8 mouse cellular contexts compared by ENCODE assay signal in the genomic region with DNA sequence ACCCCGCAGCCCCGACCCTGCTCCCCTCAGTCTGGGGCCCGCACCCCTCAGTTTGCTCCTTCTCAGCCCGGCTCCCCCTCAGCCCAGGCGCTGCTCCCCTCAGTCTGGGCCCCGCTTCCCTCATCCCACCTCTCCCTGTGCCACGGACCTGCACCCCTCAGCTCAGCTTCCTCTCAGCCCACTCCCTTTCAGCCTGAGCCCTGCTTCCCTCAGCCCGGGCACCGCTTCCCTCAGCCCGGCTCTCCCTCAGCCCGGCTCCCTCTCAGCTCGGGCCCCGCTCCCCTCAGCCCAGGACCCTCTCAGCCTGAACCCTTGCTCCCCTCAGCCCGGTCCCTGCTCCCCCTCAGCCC. TPM values are rescaled to one million over a fixed set of nuclear protein-coding genes. Genes with fewer than 3 reads are reported as not detected.
DNase-seq lines count a peak whose midpoint lies in the region; ATAC-seq and TF ChIP-seq lines count a peak whose summit lies in the region.

No protein-coding gene starts in this region.

- H3K27ac ChIP-seq in left cerebral cortex, adult 2 months: peak overlapping the region; percentile 87
- H3K27ac ChIP-seq in forebrain, embryonic 16.5 days (ENCODE audit: low read length): peak overlapping the region; percentile 97
- peak overlapping the region; percentile 94 for H3K27ac ChIP-seq in limb, embryonic 10.5 days
- H3K27ac ChIP-seq in midbrain, embryonic 12.5 days (replicated peaks): peak overlapping the region; percentile 96

- no peaks in the 10 kb centered on the region for H3K27me3 ChIP-seq in forebrain, embryonic 16.5 days (replicated peaks; ENCODE audit: control insufficient read depth, insufficient read depth, low read length)
- H3K27me3 ChIP-seq in limb, embryonic 10.5 days (ENCODE audit: low read depth, poor library complexity, severe bottlenecking): no peaks in the 10 kb centered on the region
- H3K27me3 ChIP-seq in midbrain, embryonic 12.5 days: no peaks in the 10 kb centered on the region

- H3K9ac ChIP-seq in forebrain, embryonic 16.5 days (replicated peaks; ENCODE audit: low read depth, low read length): peak overlapping the region; percentile 76
- peak overlapping the region; percentile 91 for H3K9ac ChIP-seq in midbrain, embryonic 12.5 days (replicated peaks)

- H3K9me3 ChIP-seq in forebrain, embryonic 16.5 days (ENCODE audit: control insufficient read depth, low read length): no peaks in the 10 kb centered on the region
- H3K9me3 ChIP-seq in limb, embryonic 10.5 days (replicated peaks): no peaks in the 10 kb centered on the region
- H3K9me3 ChIP-seq in midbrain, embryonic 12.5 days: no peaks in the 10 kb centered on the region

- TF ChIP-seq CTCF in left cerebral cortex, adult 2 months (IDR thresholded peaks at IDR 0.05): no peak

- WGBS in forebrain, embryonic 16.5 days: 0% methylated on average over 14 of the region's 14 CpGs
- WGBS in limb, embryonic 10.5 days: 2% methylated on average over 14 of the region's 14 CpGs
- 2% methylated on average over 13 of the region's 14 CpGs for WGBS in midbrain, embryonic 12.5 days

- H3K4me2 ChIP-seq in forebrain, embryonic 16.5 days (ENCODE audit: low read length): peak overlapping the region; percentile 74
- peak overlapping the region; percentile 96 for H3K4me2 ChIP-seq in midbrain, embryonic 12.5 days (replicated peaks)

- 0 out of 2 replicates have a peak, but pooled peaks cover 2% of the 10 kb centered on the region for H3K36me3 ChIP-seq in forebrain, embryonic 16.5 days (ENCODE audit: control insufficient read depth, insufficient read depth)
- peaks cover 9% of the 10 kb centered on the region for H3K36me3 ChIP-seq in limb, embryonic 10.5 days
- no peaks in the 10 kb centered on the region for H3K36me3 ChIP-seq in midbrain, embryonic 12.5 days

- intact Hi-C loops in left cerebral cortex, adult 2 months (cut with DNase I): no loop called here

- peak overlapping the region; percentile 73 for H3K4me3 ChIP-seq in left cerebral cortex, adult 2 months
- H3K4me3 ChIP-seq in forebrain, embryonic 16.5 days (replicated peaks; ENCODE audit: low read length): peak overlapping the region; percentile 81
- H3K4me3 ChIP-seq in limb, embryonic 10.5 days: peak overlapping the region; percentile 95
- H3K4me3 ChIP-seq in midbrain, embryonic 12.5 days: peak overlapping the region; percentile 73

- peak; percentile 18 to 25 for DNase-seq in left cerebral cortex, adult 2 months (ENCODE audit: extremely low spot score in 1 of 2, low spot score in 2 of 2)
- no peak for DNase-seq in left cerebral cortex, adult 9 months (ENCODE audit: low spot score in 2 of 2)
- DNase-seq in limb, embryonic 10.5 days (ENCODE audit: low spot score): no peak
- DNase-seq in testis, postnatal 10 days (ENCODE audit: low spot score): peak; percentile 66
- DNase-seq in ovary, postnatal 10 days (ENCODE audit: low spot score): no peak

- peak; percentile 19; the same call in 1 of the 2 replicates for ATAC-seq in common myeloid progenitor, adult 5-6 weeks (replicated peaks; ENCODE audit: low read depth, poor library complexity, severe bottlenecking)
- ATAC-seq in forebrain, embryonic 16.5 days: no peak; the same call in 1 of the 2 replicates
- peak; percentile 55 for ATAC-seq in midbrain, embryonic 12.5 days (ENCODE audit: low FRiP score, low read depth)

- peaks cover 5% of the 10 kb centered on the region for H3K4me1 ChIP-seq in forebrain, embryonic 16.5 days (replicated peaks; ENCODE audit: control insufficient read depth, insufficient read depth, low read length)
- H3K4me1 ChIP-seq in limb, embryonic 10.5 days: peaks cover 24% of the 10 kb centered on the region
- H3K4me1 ChIP-seq in midbrain, embryonic 12.5 days: peaks cover 5% of the 10 kb centered on the region; the same call in 1 of the 2 replicates

RNA-seq across cellular contexts. Expression of a gene that starts 0.7 kb away (rescaled TPM):
- total RNA-seq in left cerebral cortex, adult 2 months (2021): 10 to 100 TPM; 21.8 to 23.1 TPM
- total RNA-seq in common myeloid progenitor, adult 5-6 weeks (2017): 26.1 and 42.9 TPM in 2 replicates
- polyA plus RNA-seq in forebrain, embryonic 16.5 days (2015; fragmentation: Nextera tagmentation; extraction: Ambion mirVana): 64.0 and 69.2 TPM in 2 replicates
- 62.5 and 80.3 TPM in 2 replicates for polyA plus RNA-seq in limb, embryonic 10.5 days (2016; fragmentation: Nextera tagmentation; extraction: Ambion mirVana)
- 78.1 and 81.6 TPM in 2 replicates for polyA plus RNA-seq in midbrain, embryonic 12.5 days (2016; fragmentation: Nextera tagmentation; extraction: Ambion mirVana)

RNA-seq across cellular contexts. Expression of a gene that starts 25.0 kb away (rescaled TPM):
- total RNA-seq in left cerebral cortex, adult 2 months (2021): 1 to 10 TPM in 1 of 2 experiments, under 1 TPM in 1; 0.54 to 1.3 TPM
- total RNA-seq in common myeloid progenitor, adult 5-6 weeks (2017): not detected in 2 replicates
- polyA plus RNA-seq in forebrain, embryonic 16.5 days (2015; fragmentation: Nextera tagmentation; extraction: Ambion mirVana): 1.3 and 1.5 TPM in 2 replicates
- not detected in 2 replicates for polyA plus RNA-seq in limb, embryonic 10.5 days (2016; fragmentation: Nextera tagmentation; extraction: Ambion mirVana)
- not detected in 2 replicates for polyA plus RNA-seq in midbrain, embryonic 12.5 days (2016; fragmentation: Nextera tagmentation; extraction: Ambion mirVana)

RNA-seq across cellular contexts. Expression of a gene that starts 57.7 kb away (rescaled TPM):
- 10 to 100 TPM in 1 of 2 experiments, 1 to 10 TPM in 1; 8.9 to 11.0 TPM for total RNA-seq in left cerebral cortex, adult 2 months (2021)
- total RNA-seq in common myeloid progenitor, adult 5-6 weeks (2017): 2.4 and 3.5 TPM in 2 replicates
- polyA plus RNA-seq in forebrain, embryonic 16.5 days (2015; fragmentation: Nextera tagmentation; extraction: Ambion mirVana): 12.9 and 16.1 TPM in 2 replicates
- 19.3 and 22.1 TPM in 2 replicates for polyA plus RNA-seq in limb, embryonic 10.5 days (2016; fragmentation: Nextera tagmentation; extraction: Ambion mirVana)
- polyA plus RNA-seq in midbrain, embryonic 12.5 days (2016; fragmentation: Nextera tagmentation; extraction: Ambion mirVana): 27.3 and 28.4 TPM in 2 replicates

Comparison
In these comparisons a context has a peak if more than half of its experiments do, and no peak if none do; other contexts are left out.
1. DNase-seq: peak in left cerebral cortex, adult 2 months (2 of 2) and testis, postnatal 10 days (single experiment); none in left cerebral cortex, adult 9 months (0 of 2), limb, embryonic 10.5 days (single experiment) and ovary, postnatal 10 days (single experiment).
2. Peak in every context shown above with its lines, with median percentiles within 50 percentile points of each other: H3K27ac ChIP-seq and H3K4me3 ChIP-seq.